Mouse (Mus musculus) left cerebral cortex, postnatal 25 days (tissue): Measurements from ENCODE around the gene Mrpl58. TPM values are rescaled to one million over a fixed set of nuclear protein-coding genes. Genes with fewer than 3 reads are reported as not detected.
"Not testable (repeated sequence)": the region's sequence is repeated elsewhere in the genome, so short reads cannot be mapped to it uniquely, and the experiment has no call there.

Experiments
- DNase-seq, 2 experiments: peaks; one replicate each; pipeline ENCODE4 v3.0.0; 2022; ENCODE audit warnings: low spot score in 2 of 2, mixed read lengths in 1 of 2
- intact Hi-C: fragments of 180-260 bp; cut with DNase I; formaldehyde crosslinking; loops from one replicate; pipeline ENCODE4 v1.15.1; 2025
- total RNA-seq, 2 experiments: library from RNA; stranded (reverse); gene quantifications; 2 replicates each; pipeline ENCODE4 v1.2.3; 2021

The Mrpl58 gene
- total RNA-seq, 2 experiments from 2014 or later, result 107 to 109 TPM

- no peak for DNase-seq
- intact Hi-C loops, result no loop called here
Observed at GRCm38 (mm10) chr11:115381276-115381675, 22.3 kb upstream of the Mrpl58 start.

- DNase-seq, result peak; percentile 89 to 92
- intact Hi-C loops, result no loop called here
Observed at GRCm38 (mm10) chr11:115381743-115382539, 21.6 kb upstream of the Mrpl58 start, which contains the start of gene Cdr2l. Gene Cdr2l (plus strand): TSS chr11:115381916.

- no peak for DNase-seq
- intact Hi-C loops, result no loop called here
Observed at GRCm38 (mm10) chr11:115382891-115383290, 20.7 kb upstream of the Mrpl58 start.

GRCm38 (mm10) chr11:115383701-115384474 is 19.7 kb upstream of the Mrpl58 start:
- intact Hi-C loops, result no loop called here
- DNase-seq, result peak; percentile 47

- no peak for DNase-seq
- intact Hi-C loops, result no loop called here
Observed at GRCm38 (mm10) chr11:115384587-115384986, 19.0 kb upstream of the Mrpl58 start.

GRCm38 (mm10) chr11:115386859-115387258 is 16.7 kb upstream of the Mrpl58 start:
- intact Hi-C loops, DNase-seq: not testable (repeated sequence)

GRCm38 (mm10) chr11:115391358-115391757 is 12.2 kb upstream of the Mrpl58 start:
- intact Hi-C loops, result no loop called here
- no peak for DNase-seq

GRCm38 (mm10) chr11:115393721-115394325 is 9.7 kb upstream of the Mrpl58 start:
- DNase-seq, result no peak
- intact Hi-C loops, result no loop called here

GRCm38 (mm10) chr11:115398085-115398484 is 5.5 kb upstream of the Mrpl58 start:
- no peak for DNase-seq
- intact Hi-C loops, result no loop called here

- intact Hi-C loops, result no loop called here
- DNase-seq, result no peak
Observed at GRCm38 (mm10) chr11:115400126-115400525, 3.4 kb upstream of the Mrpl58 start.

GRCm38 (mm10) chr11:115400630-115401391 is 2.7 kb upstream of the Mrpl58 start:
- peak; percentile 46 to 76 for DNase-seq
- intact Hi-C loops, result no loop called here

GRCm38 (mm10) chr11:115405723-115406122 is 2.2 kb downstream of the Mrpl58 start:
- DNase-seq, result no peak
- intact Hi-C loops, result no loop called here

GRCm38 (mm10) chr11:115406858-115407401 is 3.4 kb downstream of the Mrpl58 start:
- intact Hi-C loops, result no loop called here
- DNase-seq, result no peak

- intact Hi-C loops, result no loop called here
- no peak for DNase-seq
Observed at GRCm38 (mm10) chr11:115408266-115408920, 4.8 kb downstream of the Mrpl58 start.

- intact Hi-C loops, result no loop called here
- DNase-seq, result no peak
Observed at GRCm38 (mm10) chr11:115409556-115409955, 6.0 kb downstream of the Mrpl58 start.

- intact Hi-C loops, result no loop called here
- DNase-seq, result peak; percentile 95 to 98
Observed at GRCm38 (mm10) chr11:115419531-115420237, 16.1 kb downstream of the Mrpl58 start, which contains the start of the genes Atp5h and Kctd2. Gene Atp5h (minus strand): TSS chr11:115419962. Gene Kctd2 (plus strand): TSS chr11:115420128.

GRCm38 (mm10) chr11:115420336-115421190 is 17.0 kb downstream of the Mrpl58 start:
- DNase-seq, result peak; percentile 45 to 59
- intact Hi-C loops, result no loop called here
